Mouse (Mus musculus): ENCODE measurements around the gene Plin2. TPM values are rescaled to one million over a fixed set of nuclear protein-coding genes. Genes with fewer than 3 reads are reported as not detected.
"Not testable (repeated sequence)": the region's sequence is repeated elsewhere in the genome, so short reads cannot be mapped to it uniquely, and the experiment has no call there.

Plin2 gene
- polyA plus RNA-seq, 1 experiment, result 207 TPM

- no peak for DNase-seq
- WGBS, result 59% methylated on average over 11 of the region's 11 CpGs
- Histone ChIP-seq H3K4me1 (ENCODE audit: control insufficient read depth, insufficient read depth, low read length) (peaks cover 9% of the 10 kb centered on the region), H3K4me3 (replicated peaks; ENCODE audit: extremely low read depth, low read depth, low read length) (no peak overlapping the region)
- no peak for TF ChIP-seq CTCF (IDR thresholded peaks at IDR 0.05; ENCODE audit: insufficient read depth, low read length)
- TF ChIP-seq POLR2A (IDR thresholded peaks at IDR 0.05; ENCODE audit: borderline replicate concordance, extremely low read depth, low read depth, low read length), result no peak
These were observed 15.6 kb upstream of the Plin2 start for GRCm38 (mm10) chr4:86685231-86686008.

GRCm38 (mm10) chr4:86684806-86685205, 14.9 kb upstream of the Plin2 start:
- no peak overlapping the region for H3K4me3 ChIP-seq (replicated peaks; ENCODE audit: extremely low read depth, low read depth, low read length)
- H3K4me1 ChIP-seq (ENCODE audit: control insufficient read depth, insufficient read depth, low read length), result peaks cover 8% of the 10 kb centered on the region
- no peak for TF ChIP-seq POLR2A (IDR thresholded peaks at IDR 0.05; ENCODE audit: borderline replicate concordance, extremely low read depth, low read depth, low read length)
- TF ChIP-seq CTCF (IDR thresholded peaks at IDR 0.05; ENCODE audit: insufficient read depth, low read length), result no peak
- WGBS, result 66% methylated on average over 6 of the region's 6 CpGs
- DNase-seq, result no peak

- TF ChIP-seq CTCF (IDR thresholded peaks at IDR 0.05; ENCODE audit: insufficient read depth, low read length), result no peak
- TF ChIP-seq POLR2A (IDR thresholded peaks at IDR 0.05; ENCODE audit: borderline replicate concordance, extremely low read depth, low read depth, low read length), result no peak
- DNase-seq, result no peak
- 86% methylated on average over 5 of the region's 5 CpGs for WGBS
- no peaks in the 10 kb centered on the region for H3K4me1 ChIP-seq (ENCODE audit: control insufficient read depth, insufficient read depth, low read length)
- no peak overlapping the region for H3K4me3 ChIP-seq (replicated peaks; ENCODE audit: extremely low read depth, low read depth, low read length)
These were observed 13.9 kb upstream of the Plin2 start for GRCm38 (mm10) chr4:86683746-86684145.

GRCm38 (mm10) chr4:86683280-86683679, 13.4 kb upstream of the Plin2 start:
- WGBS, result 84% methylated on average over 5 of the region's 5 CpGs
- no peak for TF ChIP-seq POLR2A (IDR thresholded peaks at IDR 0.05; ENCODE audit: borderline replicate concordance, extremely low read depth, low read depth, low read length)
- TF ChIP-seq CTCF (IDR thresholded peaks at IDR 0.05; ENCODE audit: insufficient read depth, low read length), result no peak
- Histone ChIP-seq H3K4me1 (ENCODE audit: control insufficient read depth, insufficient read depth, low read length) (no peaks in the 10 kb centered on the region), H3K4me3 (replicated peaks; ENCODE audit: extremely low read depth, low read depth, low read length) (no peak overlapping the region)
- DNase-seq, result no peak

GRCm38 (mm10) chr4:86681846-86682245, 12.0 kb upstream of the Plin2 start:
- Histone ChIP-seq H3K4me3 (replicated peaks; ENCODE audit: extremely low read depth, low read depth, low read length) (no peak overlapping the region), H3K4me1 (ENCODE audit: control insufficient read depth, insufficient read depth, low read length) (no peaks in the 10 kb centered on the region)
- 74% methylated on average over 2 of the region's 2 CpGs for WGBS
- no peak for DNase-seq
- no peak for TF ChIP-seq CTCF (IDR thresholded peaks at IDR 0.05; ENCODE audit: insufficient read depth, low read length)
- no peak for TF ChIP-seq POLR2A (IDR thresholded peaks at IDR 0.05; ENCODE audit: borderline replicate concordance, extremely low read depth, low read depth, low read length)

- Histone ChIP-seq H3K4me1 (ENCODE audit: control insufficient read depth, insufficient read depth, low read length) (no peaks in the 10 kb centered on the region), H3K4me3 (replicated peaks; ENCODE audit: extremely low read depth, low read depth, low read length) (no peak overlapping the region)
- WGBS, result 45% methylated on average over 3 of the region's 3 CpGs
- DNase-seq, result no peak
- TF ChIP-seq POLR2A (IDR thresholded peaks at IDR 0.05; ENCODE audit: borderline replicate concordance, extremely low read depth, low read depth, low read length) (no peak), CTCF (IDR thresholded peaks at IDR 0.05; ENCODE audit: insufficient read depth, low read length) (no peak)
These were observed 11.6 kb upstream of the Plin2 start for GRCm38 (mm10) chr4:86681421-86681820.

GRCm38 (mm10) chr4:86679686-86680085, 9.8 kb upstream of the Plin2 start:
- H3K4me3 ChIP-seq (replicated peaks; ENCODE audit: extremely low read depth, low read depth, low read length), result no peak overlapping the region
- no peak for DNase-seq
- TF ChIP-seq CTCF (IDR thresholded peaks at IDR 0.05; ENCODE audit: insufficient read depth, low read length) (no peak), POLR2A (IDR thresholded peaks at IDR 0.05; ENCODE audit: borderline replicate concordance, extremely low read depth, low read depth, low read length) (no peak)
- no peaks in the 10 kb centered on the region for H3K4me1 ChIP-seq (ENCODE audit: control insufficient read depth, insufficient read depth, low read length)
- WGBS, result 82% methylated on average over 2 of the region's 2 CpGs

GRCm38 (mm10) chr4:86676756-86677155, 6.9 kb upstream of the Plin2 start:
- no peak for DNase-seq
- Histone ChIP-seq H3K4me3 (replicated peaks; ENCODE audit: extremely low read depth, low read depth, low read length) (no peak overlapping the region), H3K4me1 (ENCODE audit: control insufficient read depth, insufficient read depth, low read length) (no peaks in the 10 kb centered on the region; the same call in 1 of the 2 replicates)
- no peak for TF ChIP-seq CTCF (IDR thresholded peaks at IDR 0.05; ENCODE audit: insufficient read depth, low read length)
- TF ChIP-seq POLR2A (IDR thresholded peaks at IDR 0.05; ENCODE audit: borderline replicate concordance, extremely low read depth, low read depth, low read length), result no peak

- H3K4me3 ChIP-seq (replicated peaks; ENCODE audit: extremely low read depth, low read depth, low read length); H3K4me1 ChIP-seq (ENCODE audit: control insufficient read depth, insufficient read depth, low read length); DNase-seq: not testable (repeated sequence)
These were observed 4.9 kb upstream of the Plin2 start for GRCm38 (mm10) chr4:86674739-86675138.

GRCm38 (mm10) chr4:86674150-86674549, 4.3 kb upstream of the Plin2 start:
- not testable (repeated sequence) for H3K4me3 ChIP-seq (replicated peaks; ENCODE audit: extremely low read depth, low read depth, low read length); H3K4me1 ChIP-seq (ENCODE audit: control insufficient read depth, insufficient read depth, low read length); DNase-seq
